Mouse (Mus musculus): Measurements from ENCODE around the gene Eid2.

DNA sequence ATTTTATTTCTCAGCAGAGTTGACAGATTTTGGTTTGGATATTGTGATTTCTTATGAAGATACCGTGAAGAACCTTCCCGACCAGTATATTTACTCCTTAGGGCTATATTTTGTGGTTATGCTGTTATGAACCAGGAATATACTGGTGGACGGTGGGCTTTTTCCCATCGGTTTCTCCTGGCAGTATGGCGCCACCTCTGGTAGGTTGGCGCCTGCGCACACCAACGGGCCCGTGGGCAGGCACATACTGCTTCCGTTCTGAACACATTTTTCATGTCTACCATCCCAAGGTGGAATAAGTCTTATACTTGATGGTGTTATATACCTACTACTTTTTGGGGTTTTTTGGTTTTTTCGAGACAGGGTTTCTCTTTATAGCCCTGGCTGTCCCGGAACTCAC is 1.7 kb downstream of the Eid2 start:
- peak; percentile 59 for TF ChIP-seq CTCF (IDR thresholded peaks at IDR 0.05; ENCODE audit: control insufficient read depth, insufficient read depth, insufficient replicate concordance, low read depth, low read length)
- no peak for TF ChIP-seq POLR2A (IDR thresholded peaks at IDR 0.05; ENCODE audit: control insufficient read depth, low read depth, low read length)
